Mouse (Mus musculus) olfactory bulb, adult 2 months (tissue): ENCODE results near the gene Hipk1. TPM values are rescaled to one million over a fixed set of nuclear protein-coding genes. Genes with fewer than 3 reads are reported as not detected.

ENCODE experiments used
- H3K27ac ChIP-seq: fragments of 200-500 bp; 2 replicates; pipeline ENCODE4 v1.5.1; 2012; ENCODE audit warnings: low read depth, low read length; ENCODE audit not compliant: insufficient read depth
- H3K4me1 ChIP-seq: fragments of 200-500 bp; 2 replicates; pipeline ENCODE4 v1.6.1; 2012; ENCODE audit warnings: low read length; ENCODE audit not compliant: control insufficient read depth, insufficient read depth
- H3K4me3 ChIP-seq: fragments of 200-500 bp; 2 replicates; pipeline ENCODE4 v1.5.1; 2012; ENCODE audit warnings: mild to moderate bottlenecking, low read depth, low read length, moderate library complexity; ENCODE audit not compliant: insufficient read depth
- CTCF ChIP-seq: fragments of 200-500 bp; IDR thresholded peaks from 2 replicates; pipeline ENCODE4 v1.5.1; 2012; ENCODE audit warnings: low read depth, mild to moderate bottlenecking, low read length, moderate library complexity; ENCODE audit not compliant: insufficient read depth
- POLR2A ChIP-seq: fragments of 200-500 bp; IDR thresholded peaks from 2 replicates; pipeline ENCODE4 v1.6.1; 2012; ENCODE audit warnings: mild to moderate bottlenecking, low read depth, low read length, moderate library complexity; ENCODE audit not compliant: insufficient read depth
- WGBS: fragments of 180-500 bp; shearing (Covaris S2); methylation state at CpG from one replicate; pipeline ENCODE4 v1.1.7; 2018; 5-methylcytosine and 5-hydroxymethylcytosine counted together
- polyA plus RNA-seq: library from polyadenylated mRNA; stranded (reverse); fragments of >200 nt; gene quantifications from 2 replicates; pipeline ENCODE4 v1.2.4, GENCODE M21; 2012; ENCODE audit warnings: low replicate concordance; ENCODE audit not compliant: missing spikeins, insufficient read depth, insufficient read length

Gene Hipk1
- polyA plus RNA-seq, 1 experiment = not detected

DNA sequence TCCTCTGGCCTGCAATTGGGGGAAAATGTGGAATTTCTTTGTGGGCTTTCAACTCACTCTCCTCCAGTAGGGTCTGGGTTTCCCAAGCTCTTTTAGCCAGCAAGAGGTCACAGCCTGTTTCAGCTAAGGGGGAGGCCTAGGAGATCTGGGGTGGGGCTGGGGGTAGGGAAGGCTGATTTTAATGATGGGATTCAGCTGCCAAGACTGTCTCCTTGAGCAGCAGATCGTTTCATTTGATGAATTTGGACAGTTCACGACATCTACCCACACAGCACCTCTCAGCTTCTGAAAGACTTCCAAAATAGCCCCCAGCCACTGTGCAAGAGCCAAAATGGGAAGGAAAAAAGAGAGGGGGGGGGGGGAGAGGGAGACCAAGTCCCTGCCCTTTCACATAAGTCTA is 58.2 kb downstream of the Hipk1 start:
- TF ChIP-seq CTCF (no peak), POLR2A (no peak)
- 31% methylated on average over 2 of the region's 2 CpGs for WGBS
- Histone ChIP-seq H3K27ac (peak overlapping the region; percentile 75), H3K4me1 (peaks cover 54% of the 10 kb centered on the region), H3K4me3 (no peak overlapping the region)

DNA sequence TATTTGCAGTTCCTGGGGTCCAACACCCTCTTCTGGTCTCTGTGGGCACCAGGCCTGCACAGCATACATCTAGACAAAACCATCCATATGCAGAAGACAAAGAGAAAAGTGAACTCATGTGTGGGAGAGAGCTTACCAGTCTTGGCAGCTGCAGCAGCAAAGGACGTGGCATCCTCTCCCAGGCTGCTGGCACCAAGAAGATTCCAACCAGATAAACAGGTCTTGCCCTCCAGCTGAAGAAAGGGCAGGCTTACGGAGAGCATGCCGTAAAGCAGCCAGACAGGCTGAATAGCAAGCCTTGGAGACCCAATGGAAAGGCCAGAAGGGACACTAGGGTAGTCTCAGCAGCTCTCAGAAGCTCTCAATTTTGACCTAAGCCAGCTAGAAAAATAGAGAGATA is 59.2 kb downstream of the Hipk1 start:
- TF ChIP-seq CTCF (no peak), POLR2A (no peak)
- Histone ChIP-seq H3K4me1 (peaks cover 45% of the 10 kb centered on the region), H3K4me3 (no peak overlapping the region), H3K27ac (peak overlapping the region; percentile 50; the same call in 1 of the 2 replicates)
- WGBS = 65% methylated on average over 3 of the region's 3 CpGs

GRCm38 (mm10) chr3:103729850-103730249 is 61.5 kb downstream of the Hipk1 start:
- Histone ChIP-seq H3K4me3 (no peak overlapping the region), H3K27ac (no peak overlapping the region), H3K4me1 (peaks cover 29% of the 10 kb centered on the region)
- 93% methylated on average over 9 of the region's 9 CpGs for WGBS
- TF ChIP-seq CTCF (no peak), POLR2A (no peak)

GRCm38 (mm10) chr3:103727813-103728326 is 63.5 kb downstream of the Hipk1 start:
- TF ChIP-seq CTCF (no peak), POLR2A (no peak)
- 51% methylated on average over 2 of the region's 2 CpGs for WGBS
- Histone ChIP-seq H3K4me3 (no peak overlapping the region), H3K27ac (no peak overlapping the region; the same call in 1 of the 2 replicates), H3K4me1 (peaks cover 11% of the 10 kb centered on the region)

DNA sequence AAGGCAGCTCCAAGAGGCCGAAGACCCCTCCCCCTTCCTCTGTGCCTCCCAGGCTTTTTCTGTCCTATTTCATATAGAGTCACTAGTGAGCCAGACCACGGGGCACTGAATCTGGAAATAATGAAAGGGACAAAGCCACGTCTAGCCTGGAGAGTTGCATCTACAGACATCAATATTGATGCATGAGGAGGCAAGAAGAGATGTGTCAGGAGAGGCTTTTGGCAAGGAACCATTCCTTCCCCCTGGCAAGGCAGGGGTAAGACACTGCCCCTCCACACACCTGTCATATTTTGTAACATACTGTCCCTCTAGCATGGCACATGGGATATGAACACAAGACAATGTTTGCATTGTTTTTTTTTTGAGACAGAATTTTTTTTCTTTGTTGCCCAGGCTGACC is 64.7 kb downstream of the Hipk1 start:
- Histone ChIP-seq H3K4me3 (no peak overlapping the region), H3K4me1 (peaks cover 5% of the 10 kb centered on the region; the same call in 1 of the 2 replicates), H3K27ac (no peak overlapping the region)
- WGBS = 66% methylated on average over 3 of the region's 3 CpGs
- TF ChIP-seq CTCF (no peak), POLR2A (no peak)

- 57% methylated on average over 3 of the region's 3 CpGs for WGBS
- no peak overlapping the region for H3K27ac ChIP-seq
- no peak overlapping the region for H3K4me3 ChIP-seq
- H3K4me1 ChIP-seq = peaks cover 8% of the 10 kb centered on the region; the same call in 1 of the 2 replicates
- TF ChIP-seq CTCF = no peak
- no peak for TF ChIP-seq POLR2A
These were observed 67.2 kb downstream of the Hipk1 start for GRCm38 (mm10) chr3:103724137-103724536.

- Histone ChIP-seq H3K4me3 (no peak overlapping the region), H3K4me1 (peaks cover 23% of the 10 kb centered on the region), H3K27ac (no peak overlapping the region)
- 91% methylated on average over 4 of the region's 4 CpGs for WGBS
- no peak for TF ChIP-seq POLR2A
- TF ChIP-seq CTCF = no peak
These were observed 72.6 kb downstream of the Hipk1 start for GRCm38 (mm10) chr3:103718728-103719127.

- TF ChIP-seq CTCF (no peak), POLR2A (no peak)
- Histone ChIP-seq H3K27ac (peak overlapping the region; percentile 92), H3K4me3 (no peak overlapping the region), H3K4me1 (peaks cover 23% of the 10 kb centered on the region)
- 29% methylated on average over 15 of the region's 15 CpGs for whole genome bisulfite sequencing
These were observed 74.3 kb downstream of the Hipk1 start for GRCm38 (mm10) chr3:103716774-103717760.
